Mouse (Mus musculus) heart, adult 8-10 months (tissue): ENCODE results near the gene Arhgap24. TPM values are rescaled to one million over a fixed set of nuclear protein-coding genes. Genes with fewer than 3 reads are reported as not detected.

Experiments
- DNase-seq: peaks from one replicate; pipeline ENCODE4 v3.0.0; 2022; ENCODE audit warnings: low spot score
- total RNA-seq, 4 experiments: library from RNA; stranded (reverse); gene quantifications; 2 replicates each; pipeline ENCODE4 v1.2.4; 2022

The Arhgap24 gene
- total RNA-seq, 4 experiments from 2014 or later, result 19.9 to 26.1 (median 22.1) TPM

DNA sequence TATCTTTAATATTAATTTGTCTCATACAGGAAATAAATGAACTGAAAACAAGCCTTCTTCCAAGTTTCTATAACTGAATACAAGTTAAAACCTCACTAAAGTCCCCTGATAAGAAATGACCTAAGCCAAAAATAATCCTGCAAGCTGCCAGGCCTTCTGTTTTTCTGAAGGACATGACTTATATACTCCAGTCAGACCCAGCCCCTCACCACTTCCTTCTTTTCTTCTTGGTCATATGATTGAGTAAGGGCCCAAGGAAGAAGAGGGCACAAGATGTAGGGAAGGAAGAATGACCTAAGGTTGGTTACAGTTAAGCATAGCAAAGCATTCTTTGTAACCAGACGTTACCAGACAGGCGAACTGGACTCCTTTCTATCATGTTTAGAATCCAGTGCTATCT is 21.1 kb downstream of the Arhgap24 start:
- no peak for DNase-seq

DNA sequence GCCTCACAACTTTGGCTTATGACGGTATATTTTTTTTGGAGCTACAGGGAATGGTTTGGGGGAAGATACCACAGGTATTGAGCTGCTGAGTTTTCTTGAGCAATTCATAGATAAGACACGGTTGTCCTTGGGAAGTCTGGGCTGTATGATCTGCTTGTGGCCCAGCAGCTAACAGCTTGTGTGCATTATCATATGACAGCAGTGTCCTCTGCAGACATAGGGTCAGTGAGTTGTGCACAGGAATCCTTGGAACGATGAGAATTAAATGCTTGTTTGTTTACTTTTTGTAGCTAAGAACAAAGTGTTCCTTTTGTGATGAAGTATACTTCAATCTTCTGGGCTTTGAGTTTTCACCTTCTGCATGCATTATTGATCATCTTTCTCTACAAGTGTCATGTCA is 21.9 kb downstream of the Arhgap24 start:
- no peak for DNase-seq

DNA sequence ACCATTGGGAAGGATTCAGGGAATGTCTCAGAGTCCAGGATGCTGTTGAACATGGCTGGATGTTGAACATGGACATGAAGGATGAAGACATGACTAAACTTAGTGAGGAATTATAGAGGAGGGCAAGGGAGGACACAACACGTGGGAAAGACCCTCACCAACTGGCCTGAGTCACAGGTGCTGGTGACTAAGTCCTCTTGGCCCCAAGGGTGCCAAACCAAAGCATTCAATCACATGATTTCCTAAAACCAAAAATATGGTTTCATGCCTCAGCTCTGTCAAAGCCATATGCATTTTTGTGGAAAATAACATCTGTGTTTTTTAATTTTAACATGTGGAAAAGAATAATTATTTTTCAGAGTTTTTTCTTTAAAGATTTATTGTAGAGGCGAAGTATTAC is 22.7 kb downstream of the Arhgap24 start:
- no peak for DNase-seq

- no peak for DNase-seq
Observed at GRCm38 (mm10) chr5:102504557-102504956, 23.4 kb downstream of the Arhgap24 start.

- DNase-seq, result no peak
Observed at GRCm38 (mm10) chr5:102508162-102508561, 27.0 kb downstream of the Arhgap24 start.

GRCm38 (mm10) chr5:102509381-102509780 is 28.2 kb downstream of the Arhgap24 start:
- no peak for DNase-seq

- DNase-seq, result no peak
Observed at GRCm38 (mm10) chr5:102511651-102512050, 30.5 kb downstream of the Arhgap24 start.

DNA sequence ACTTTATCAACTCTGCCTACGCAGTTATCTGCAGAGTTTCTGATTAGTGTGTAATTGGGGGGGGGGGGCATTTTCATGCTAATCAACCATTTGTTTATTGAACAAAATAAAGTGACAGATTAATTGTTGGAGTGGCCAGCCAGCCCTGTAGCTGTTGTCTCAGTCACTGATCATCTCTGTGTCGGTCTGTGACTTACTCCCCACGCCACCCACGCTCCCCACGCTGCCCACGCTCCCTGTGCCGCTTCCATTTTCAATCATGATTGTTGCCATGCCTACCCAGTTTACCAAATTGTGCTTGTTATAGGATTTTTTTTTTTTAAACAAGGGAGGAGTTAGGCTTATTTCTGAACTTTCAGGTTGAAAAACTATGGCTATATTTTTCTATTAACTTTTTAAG is 34.3 kb downstream of the Arhgap24 start:
- DNase-seq, result no peak

DNA sequence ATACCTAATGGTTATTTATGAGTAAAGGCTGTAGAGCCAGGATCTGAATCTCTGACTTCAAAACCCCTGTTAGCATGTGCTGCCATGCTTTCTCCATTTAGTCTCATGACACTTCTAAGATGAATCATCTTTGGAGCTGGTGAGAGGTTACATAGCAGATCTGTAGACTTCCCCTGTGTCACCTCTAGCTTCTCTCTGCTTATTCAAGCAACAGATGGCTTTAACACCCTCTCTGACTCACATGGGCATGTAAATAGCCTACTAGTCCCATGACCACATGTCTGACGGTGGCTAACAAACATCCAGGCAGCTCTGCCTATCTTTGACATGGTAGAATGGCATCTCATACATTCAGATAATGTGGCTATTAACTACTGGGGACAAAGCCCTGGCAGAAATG is 39.3 kb downstream of the Arhgap24 start:
- DNase-seq, result no peak

DNA sequence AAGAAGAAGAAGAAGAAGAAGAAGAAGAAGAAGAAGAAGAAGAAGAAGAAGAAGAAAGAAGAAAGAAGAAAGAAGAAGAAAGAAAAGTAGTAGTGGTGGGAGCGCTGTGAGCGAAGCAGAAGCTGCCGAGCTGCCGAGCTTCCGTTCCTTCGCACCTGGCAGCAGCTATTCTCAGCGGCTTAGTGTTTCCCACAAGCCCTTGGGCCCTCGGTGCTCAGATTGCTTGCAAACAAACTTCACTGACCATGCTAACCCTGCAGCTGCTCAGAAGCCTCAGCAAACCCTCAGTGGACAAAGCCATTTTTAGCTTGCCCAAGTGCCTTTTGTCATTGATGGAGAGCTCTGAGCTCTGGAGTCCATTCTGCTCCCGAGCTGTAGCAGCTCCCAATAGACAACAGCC is 54.1 kb downstream of the Arhgap24 start:
- no peak for DNase-seq

DNA sequence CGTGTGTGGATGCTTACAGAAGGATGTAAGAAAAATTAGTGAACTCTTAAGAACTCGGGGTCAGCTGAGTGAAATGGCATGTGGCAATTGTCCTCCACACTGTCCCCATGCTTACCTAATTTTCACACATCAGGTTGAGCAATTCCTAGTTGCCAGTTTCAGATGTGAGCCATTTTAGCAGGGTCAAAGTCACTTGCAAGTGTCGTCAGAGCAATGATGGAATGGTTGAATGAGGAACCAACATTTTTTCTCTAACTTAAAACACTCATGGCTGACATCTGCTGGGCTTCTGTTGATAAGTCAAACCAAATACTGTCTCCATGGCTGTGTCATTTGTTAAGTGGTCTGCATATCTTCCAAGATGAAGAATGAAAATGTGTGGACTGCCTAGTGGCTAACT is 56.6 kb downstream of the Arhgap24 start:
- DNase-seq, result no peak

GRCm38 (mm10) chr5:102546296-102546695 is 65.1 kb downstream of the Arhgap24 start:
- DNase-seq, result no peak

DNA sequence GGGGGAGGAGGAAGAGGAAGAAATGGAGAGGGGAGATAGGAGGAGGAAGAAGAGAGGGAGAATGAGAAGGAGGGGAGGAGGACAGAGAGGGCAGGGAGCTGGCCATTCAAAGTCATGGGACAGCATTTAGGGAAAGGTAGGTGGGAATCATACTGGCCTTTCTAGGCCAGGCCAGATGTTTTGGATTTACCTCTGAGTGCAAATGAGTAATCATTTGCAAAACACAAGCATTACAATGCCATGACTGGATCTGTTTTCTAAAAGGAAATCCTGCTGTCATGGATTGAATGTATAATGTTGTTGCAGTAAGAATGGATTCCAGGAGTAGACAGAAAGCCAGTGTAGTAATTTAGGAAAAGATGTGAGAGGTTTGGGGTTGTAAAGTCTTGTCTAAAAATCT is 66.6 kb downstream of the Arhgap24 start:
- no peak for DNase-seq

GRCm38 (mm10) chr5:102548382-102548781 is 67.2 kb downstream of the Arhgap24 start:
- no peak for DNase-seq

DNA sequence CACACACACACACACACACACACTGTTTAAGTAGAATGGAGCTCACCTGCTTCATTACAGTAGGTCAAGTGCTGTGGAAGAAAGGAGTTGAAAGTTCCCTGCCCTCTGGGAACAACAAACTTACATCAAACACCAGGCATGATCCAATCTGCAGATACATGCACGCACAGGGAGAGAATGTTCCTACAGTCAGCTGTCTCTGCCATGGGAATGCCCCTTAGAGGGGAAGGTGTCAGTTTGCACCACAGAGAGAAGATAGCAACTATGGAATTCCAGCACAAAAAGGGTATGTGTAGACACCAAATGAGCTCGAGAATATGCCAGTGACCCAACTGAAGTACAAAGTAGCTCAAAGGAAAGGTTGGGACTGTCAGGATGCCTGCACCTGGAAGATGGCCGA is 69.0 kb downstream of the Arhgap24 start:
- no peak for DNase-seq

GRCm38 (mm10) chr5:102550870-102551637 is 69.9 kb downstream of the Arhgap24 start:
- no peak for DNase-seq

DNA sequence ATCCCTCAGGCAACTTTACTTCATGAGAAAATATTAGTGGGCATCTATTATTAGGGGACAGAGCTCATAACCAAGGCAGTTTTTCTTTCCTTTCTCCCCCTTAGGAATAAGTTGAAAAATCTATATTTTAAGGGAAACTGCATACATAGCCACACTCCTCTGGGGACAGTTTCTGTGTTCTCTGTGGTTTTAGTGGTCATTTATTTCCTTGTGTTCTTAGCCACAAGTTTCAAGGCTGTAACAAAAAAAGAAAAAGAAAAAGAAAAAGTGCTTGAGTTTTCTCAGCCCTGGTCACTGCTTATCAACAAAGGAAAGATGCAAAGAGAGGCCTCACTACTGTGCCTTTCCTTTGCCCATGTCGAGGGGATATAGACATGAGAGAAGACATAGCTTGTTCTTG is 71.3 kb downstream of the Arhgap24 start:
- no peak for DNase-seq

- DNase-seq, result no peak
Observed at GRCm38 (mm10) chr5:102555958-102556357, 74.8 kb downstream of the Arhgap24 start.

DNA sequence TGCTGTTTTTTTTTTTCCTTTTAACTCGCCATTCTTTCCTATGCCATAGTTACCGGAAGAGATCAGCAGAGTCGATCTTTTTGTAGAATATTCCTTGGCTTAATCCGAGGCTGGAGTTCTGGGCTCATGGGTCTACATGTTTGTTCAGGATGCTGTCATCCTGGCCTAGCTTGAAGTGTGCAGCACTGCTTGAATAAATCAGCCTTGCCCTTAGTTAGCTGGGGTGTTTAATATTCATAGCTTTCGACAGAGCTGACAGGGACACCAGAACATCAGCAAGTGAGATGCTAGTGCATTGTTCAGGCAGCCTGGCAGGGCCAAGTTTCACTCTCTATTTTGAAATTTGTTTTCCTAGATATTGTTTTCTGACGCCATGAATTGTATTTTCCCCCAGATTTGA is 79.1 kb downstream of the Arhgap24 start:
- no peak for DNase-seq

DNA sequence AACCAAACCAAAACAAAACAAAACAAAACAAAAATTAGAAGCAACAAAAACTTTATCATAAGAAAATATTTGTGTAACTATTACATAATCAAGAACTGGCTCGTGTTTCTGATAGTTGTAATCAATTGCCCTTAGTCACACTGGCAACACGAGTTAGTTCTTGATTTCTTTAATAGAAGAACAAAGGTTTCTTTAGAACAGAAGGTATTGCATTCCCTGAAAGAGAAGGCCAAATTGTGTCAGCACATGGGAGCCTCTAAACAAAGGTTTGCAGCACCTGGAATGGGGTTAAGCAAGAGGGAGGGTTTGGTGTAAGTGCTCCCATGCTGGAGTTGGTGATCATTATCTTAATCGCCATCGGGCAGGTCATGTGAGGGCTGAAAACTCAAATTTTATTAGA is 82.8 kb downstream of the Arhgap24 start:
- DNase-seq, result no peak

DNA sequence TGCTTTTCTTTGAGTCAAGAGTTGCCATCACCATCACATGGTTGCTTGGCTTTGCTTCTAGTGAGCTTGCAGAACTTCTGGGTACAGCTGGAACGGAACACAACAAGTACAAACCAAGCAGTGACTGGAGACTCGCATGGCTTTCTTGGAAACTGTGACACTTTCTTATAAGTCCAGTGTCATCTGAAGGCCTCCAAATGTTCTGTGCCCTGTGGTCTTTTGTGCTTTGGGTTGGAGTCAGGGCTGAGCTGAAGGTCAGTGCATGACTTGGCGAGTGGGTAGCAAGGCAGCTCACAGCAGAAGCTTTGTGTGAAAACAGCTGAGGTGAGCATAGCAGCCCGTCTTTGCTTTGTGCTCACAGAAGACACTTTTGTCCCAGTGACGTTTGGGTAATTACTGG is 87.6 kb downstream of the Arhgap24 start:
- no peak for DNase-seq

DNA sequence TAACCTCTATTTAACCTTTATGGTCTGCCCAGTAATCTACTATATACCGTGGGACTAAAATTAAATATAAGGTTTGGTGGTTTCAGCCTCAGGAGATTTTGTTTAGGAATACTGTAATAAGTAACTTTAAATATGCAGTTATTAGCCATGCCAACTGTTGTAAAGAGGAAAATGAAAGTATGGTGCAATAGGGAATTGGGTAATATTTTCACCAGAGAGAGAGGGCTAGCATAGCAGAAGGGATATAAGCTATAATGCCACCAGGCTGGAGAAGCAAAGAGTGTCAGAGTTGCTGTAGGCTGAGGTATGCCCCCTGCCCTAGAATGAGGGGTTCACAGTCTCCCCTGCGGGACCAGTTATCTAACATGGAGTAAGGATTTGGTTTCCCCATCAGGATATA is 90.3 kb downstream of the Arhgap24 start:
- DNase-seq, result no peak

DNA sequence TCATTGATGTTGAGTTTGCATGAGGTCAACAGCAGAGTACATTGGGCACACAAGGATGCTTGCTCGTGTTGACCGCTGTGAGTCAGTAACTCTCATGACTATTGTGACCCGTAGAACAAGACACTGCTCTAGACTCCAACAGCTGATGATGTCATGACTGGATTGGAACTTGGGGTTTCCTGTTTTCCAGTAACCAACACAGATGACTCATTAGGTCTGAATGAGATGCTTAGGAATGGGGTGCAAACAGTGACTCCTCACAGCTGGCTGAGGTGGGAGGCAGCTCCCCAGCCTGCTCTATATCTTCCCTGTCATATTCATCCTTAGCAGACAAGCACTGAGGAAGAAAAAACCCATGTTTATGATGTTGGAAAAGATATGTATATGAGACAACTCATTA is 95.6 kb downstream of the Arhgap24 start:
- peak; percentile 65 for DNase-seq

GRCm38 (mm10) chr5:102577729-102578128 is 96.5 kb downstream of the Arhgap24 start:
- no peak for DNase-seq
